Mouse (Mus musculus): ENCODE data around the gene Trim65. TPM values are rescaled to one million over a fixed set of nuclear protein-coding genes. Genes with fewer than 3 reads are reported as not detected.
A peak's percentile ranks its signal among the peaks of the same experiment; 100 is the strongest.

Gene Trim65
- polyA plus RNA-seq, 1 experiment from 2014 or later, result 6.1 TPM

DNA sequence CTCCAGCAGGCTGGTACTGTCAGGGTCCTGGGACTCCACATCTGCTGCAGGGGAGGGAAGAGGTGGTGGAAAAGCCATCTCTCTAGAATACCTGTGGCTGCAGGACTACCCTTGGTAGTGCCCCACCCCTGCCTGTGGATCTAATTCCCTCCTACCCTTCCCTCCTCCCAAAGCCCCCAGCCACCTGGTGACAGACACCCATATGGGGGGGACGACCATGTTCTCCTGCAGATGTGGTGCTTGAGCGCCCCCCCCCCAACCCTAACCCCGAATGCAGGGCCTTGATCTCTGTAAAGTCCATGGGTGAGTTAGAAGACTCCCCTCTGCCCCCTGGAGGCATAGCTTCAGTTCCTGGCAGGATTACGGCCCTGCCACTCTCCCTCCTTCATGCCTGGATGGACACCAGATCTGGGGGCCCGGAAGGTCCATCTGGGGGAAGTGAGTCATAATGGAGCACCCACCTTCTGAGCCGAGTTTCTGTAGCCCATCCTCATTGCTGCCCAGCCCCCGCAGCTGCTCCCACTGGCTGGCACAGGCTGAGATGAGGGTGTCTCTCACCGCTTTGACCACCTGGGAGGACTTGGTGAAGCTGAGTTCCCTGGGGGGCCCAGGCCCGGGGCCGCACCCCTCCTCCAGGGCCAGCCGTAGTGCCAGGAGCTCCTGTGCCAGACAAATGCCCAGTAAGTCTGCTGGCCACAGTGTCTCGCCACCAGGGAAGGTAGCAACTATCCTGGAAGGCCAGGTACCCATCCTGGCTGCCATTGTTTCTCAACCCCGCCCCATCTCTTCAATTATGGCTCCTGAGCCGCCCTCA lies 23.8 kb downstream of the Trim65 start:
- no peaks in the 10 kb centered on the region for H3K9me3 ChIP-seq (replicated peaks)
- H3K9ac ChIP-seq, result no peak overlapping the region
- no peak overlapping the region for H3K27ac ChIP-seq (replicated peaks)
- H3K27me3 ChIP-seq, result peaks cover 62% of the 10 kb centered on the region
- peak overlapping the region; percentile 79 for H3K4me2 ChIP-seq (replicated peaks)
- no peak for ATAC-seq (ENCODE audit: insufficient number of reproducible peaks, low FRiP score, low TSS enrichment, low read depth)
- peaks cover 72% of the 10 kb centered on the region for H3K4me1 ChIP-seq
- H3K4me3 ChIP-seq (replicated peaks), result peak overlapping the region; percentile 50
- WGBS, result 20% methylated on average over 14 of the region's 14 CpGs
- no peaks in the 10 kb centered on the region for H3K36me3 ChIP-seq

DNA sequence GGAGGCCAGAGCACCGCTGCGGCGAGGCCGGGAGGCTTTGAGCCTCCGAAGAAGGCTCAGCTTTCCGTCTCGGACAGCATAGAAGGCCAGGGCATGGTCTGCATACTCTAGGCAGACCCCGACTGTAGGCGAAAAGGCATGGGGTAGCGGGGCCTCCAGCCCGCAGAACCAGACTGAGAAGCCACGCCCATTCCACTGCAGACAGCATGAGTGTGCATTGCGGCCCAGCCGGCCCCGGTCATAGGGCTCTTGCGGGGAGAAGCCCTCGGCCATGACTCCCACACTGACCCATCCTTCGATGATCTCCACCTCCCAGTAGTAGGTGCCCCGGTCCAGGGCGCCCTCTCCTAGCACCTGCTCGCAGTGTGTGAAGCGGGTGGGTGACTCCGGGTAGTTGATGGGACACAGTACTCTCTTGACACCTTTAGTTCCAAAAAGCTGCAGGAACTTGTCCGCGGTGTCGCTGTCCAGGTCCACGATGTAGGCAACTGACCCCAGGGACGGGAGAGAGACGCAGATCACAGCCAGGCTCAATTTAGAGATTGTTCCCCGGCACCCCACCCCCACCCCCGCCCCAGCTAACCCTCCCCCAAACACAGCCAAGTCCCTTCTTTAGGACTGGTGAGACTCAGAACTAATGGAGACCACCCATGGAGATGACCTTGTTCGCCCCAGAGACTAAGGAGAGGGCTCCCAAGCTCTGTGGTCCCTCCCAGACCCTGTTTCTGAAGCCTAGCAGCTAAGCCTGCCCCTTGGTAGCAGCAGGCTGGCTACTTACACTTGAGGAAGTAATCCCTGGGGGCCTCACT lies 24.6 kb downstream of the Trim65 start:
- peaks cover 80% of the 10 kb centered on the region for H3K4me1 ChIP-seq
- no peaks in the 10 kb centered on the region for H3K36me3 ChIP-seq
- H3K9me3 ChIP-seq (replicated peaks), result no peaks in the 10 kb centered on the region
- WGBS, result 27% methylated on average over 32 of the region's 32 CpGs
- peak overlapping the region; percentile 13; the same call in 1 of the 2 replicates for H3K4me3 ChIP-seq (replicated peaks)
- H3K27me3 ChIP-seq, result peaks cover 58% of the 10 kb centered on the region
- H3K4me2 ChIP-seq (replicated peaks), result peak overlapping the region; percentile 79
- no peak for ATAC-seq (ENCODE audit: insufficient number of reproducible peaks, low FRiP score, low TSS enrichment, low read depth)
- no peak overlapping the region for H3K27ac ChIP-seq (replicated peaks)
- no peak overlapping the region for H3K9ac ChIP-seq

- Histone ChIP-seq H3K9me3 (replicated peaks) (no peaks in the 10 kb centered on the region), H3K9ac (no peak overlapping the region), H3K27ac (replicated peaks) (no peak overlapping the region), H3K4me3 (replicated peaks) (no peak overlapping the region), H3K27me3 (peaks cover 48% of the 10 kb centered on the region), H3K4me1 (peaks cover 84% of the 10 kb centered on the region), H3K4me2 (replicated peaks) (no peak overlapping the region), H3K36me3 (no peaks in the 10 kb centered on the region)
- WGBS, result 86% methylated on average over 2 of the region's 2 CpGs
- no peak for ATAC-seq (ENCODE audit: insufficient number of reproducible peaks, low FRiP score, low TSS enrichment, low read depth)
Observed at GRCm38 (mm10) chr11:116105065-116105464, 25.9 kb downstream of the Trim65 start.

GRCm38 (mm10) chr11:116104006-116104646 lies 26.8 kb downstream of the Trim65 start:
- Histone ChIP-seq H3K4me3 (replicated peaks) (no peak overlapping the region), H3K4me1 (peaks cover 76% of the 10 kb centered on the region), H3K9ac (no peak overlapping the region), H3K4me2 (replicated peaks) (0 out of 2 replicates have a peak overlapping the region, but pooled peaks have one; percentile 3), H3K36me3 (no peaks in the 10 kb centered on the region), H3K27ac (replicated peaks) (peak overlapping the region; percentile 80), H3K9me3 (replicated peaks) (no peaks in the 10 kb centered on the region), H3K27me3 (peaks cover 38% of the 10 kb centered on the region)
- 30% methylated on average over 14 of the region's 14 CpGs for WGBS
- ATAC-seq (ENCODE audit: insufficient number of reproducible peaks, low FRiP score, low TSS enrichment, low read depth), result peak; percentile 64

DNA sequence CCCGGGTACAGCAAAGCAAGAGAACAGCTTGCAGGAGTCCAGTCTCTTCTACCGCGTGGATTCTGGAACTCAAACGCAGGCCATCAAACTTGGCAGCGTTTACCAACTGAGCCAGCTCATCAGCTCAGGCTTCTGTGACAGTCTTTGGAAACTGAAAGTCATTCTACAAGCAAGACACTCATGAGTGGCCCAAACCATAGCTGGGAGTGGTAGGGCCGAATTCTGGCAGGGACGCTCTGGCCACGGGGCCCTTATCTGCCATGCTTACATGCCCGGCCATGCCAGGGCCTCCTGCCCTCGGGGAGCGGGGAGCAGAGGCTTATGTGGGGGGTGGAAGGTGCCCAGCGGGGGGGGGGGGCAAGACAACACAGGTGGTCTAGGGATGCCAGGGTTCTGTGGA lies 27.4 kb downstream of the Trim65 start:
- H3K4me1 ChIP-seq, result peaks cover 73% of the 10 kb centered on the region
- H3K9ac ChIP-seq, result no peak overlapping the region
- WGBS, result 58% methylated on average over 12 of the region's 12 CpGs
- no peaks in the 10 kb centered on the region for H3K9me3 ChIP-seq (replicated peaks)
- peaks cover 33% of the 10 kb centered on the region for H3K27me3 ChIP-seq
- ATAC-seq (ENCODE audit: insufficient number of reproducible peaks, low FRiP score, low TSS enrichment, low read depth), result no peak
- H3K36me3 ChIP-seq, result no peaks in the 10 kb centered on the region
- H3K4me3 ChIP-seq (replicated peaks), result no peak overlapping the region
- peak overlapping the region; percentile 80 for H3K27ac ChIP-seq (replicated peaks)
- H3K4me2 ChIP-seq (replicated peaks), result no peak overlapping the region

- no peak for ATAC-seq (ENCODE audit: insufficient number of reproducible peaks, low FRiP score, low TSS enrichment, low read depth)
- H3K27me3 ChIP-seq, result peaks cover 22% of the 10 kb centered on the region
- 44% methylated on average over 4 of the region's 4 CpGs for WGBS
- no peak overlapping the region for H3K9ac ChIP-seq
- no peak overlapping the region; the same call in 1 of the 2 replicates for H3K4me2 ChIP-seq (replicated peaks)
- H3K4me3 ChIP-seq (replicated peaks), result no peak overlapping the region
- H3K27ac ChIP-seq (replicated peaks), result peak overlapping the region; percentile 90
- H3K4me1 ChIP-seq, result peaks cover 62% of the 10 kb centered on the region
- H3K36me3 ChIP-seq, result no peaks in the 10 kb centered on the region
- no peaks in the 10 kb centered on the region for H3K9me3 ChIP-seq (replicated peaks)
Observed at GRCm38 (mm10) chr11:116102472-116102871, 28.5 kb downstream of the Trim65 start.

DNA sequence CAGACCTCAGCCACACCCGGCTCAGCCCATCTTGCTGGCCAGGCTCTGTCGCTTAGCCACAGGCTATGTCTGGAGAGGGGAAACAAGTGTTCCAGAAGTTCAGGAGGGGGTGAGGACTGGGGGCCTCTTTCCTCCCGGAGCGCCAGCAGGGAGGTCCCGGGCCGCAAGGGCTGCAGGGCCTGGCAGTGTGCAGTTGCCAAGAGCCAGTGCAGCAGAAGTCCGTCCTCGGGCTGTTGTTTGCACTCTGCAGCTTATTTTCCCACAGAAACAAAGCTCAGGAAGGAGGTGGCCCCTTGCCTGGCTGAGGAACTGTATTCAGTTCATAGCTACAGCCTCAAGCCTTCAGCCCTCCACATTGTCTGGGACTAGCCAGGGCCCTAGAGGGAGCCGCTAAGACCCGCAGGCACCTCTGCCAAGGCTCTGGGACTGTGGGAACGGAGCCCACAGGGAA lies 29.0 kb downstream of the Trim65 start:
- no peaks in the 10 kb centered on the region for H3K36me3 ChIP-seq
- peaks cover 17% of the 10 kb centered on the region for H3K27me3 ChIP-seq
- H3K4me3 ChIP-seq (replicated peaks), result no peak overlapping the region
- peak overlapping the region; percentile 90 for H3K27ac ChIP-seq (replicated peaks)
- peak; percentile 52 for ATAC-seq (ENCODE audit: insufficient number of reproducible peaks, low FRiP score, low TSS enrichment, low read depth)
- H3K4me1 ChIP-seq, result peaks cover 57% of the 10 kb centered on the region
- H3K9me3 ChIP-seq (replicated peaks), result no peaks in the 10 kb centered on the region
- 13% methylated on average over 10 of the region's 11 CpGs for WGBS
- H3K4me2 ChIP-seq (replicated peaks), result peak overlapping the region; percentile 24
- no peak overlapping the region for H3K9ac ChIP-seq

DNA sequence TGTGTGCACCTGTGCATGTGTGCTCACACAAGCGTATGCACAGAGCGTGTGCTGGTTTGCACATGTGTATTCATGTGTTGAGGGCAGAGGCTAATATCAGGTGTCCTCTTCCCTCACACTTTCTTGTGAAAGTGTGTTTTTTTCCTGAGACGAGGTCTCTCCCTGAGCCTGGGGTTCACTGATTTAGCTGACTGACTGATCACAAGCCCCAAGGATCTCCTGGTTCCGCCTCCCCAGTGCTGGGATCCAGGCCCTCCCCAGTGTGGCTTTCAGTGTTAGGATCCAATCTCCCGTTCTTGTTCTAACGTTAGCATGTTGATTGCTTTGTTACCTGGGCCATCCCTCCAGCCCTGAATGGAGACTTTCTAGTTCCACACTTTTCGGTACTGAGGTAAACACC lies 30.1 kb downstream of the Trim65 start:
- no peaks in the 10 kb centered on the region for H3K9me3 ChIP-seq (replicated peaks)
- H3K27me3 ChIP-seq, result peaks cover 5% of the 10 kb centered on the region
- H3K4me3 ChIP-seq (replicated peaks), result no peak overlapping the region
- no peak overlapping the region for H3K9ac ChIP-seq
- no peak overlapping the region for H3K4me2 ChIP-seq (replicated peaks)
- H3K4me1 ChIP-seq, result peaks cover 45% of the 10 kb centered on the region
- peak overlapping the region; percentile 90 for H3K27ac ChIP-seq (replicated peaks)
- 80% methylated on average over 7 of the region's 7 CpGs for WGBS
- no peak for ATAC-seq (ENCODE audit: insufficient number of reproducible peaks, low FRiP score, low TSS enrichment, low read depth)
- H3K36me3 ChIP-seq, result no peaks in the 10 kb centered on the region

DNA sequence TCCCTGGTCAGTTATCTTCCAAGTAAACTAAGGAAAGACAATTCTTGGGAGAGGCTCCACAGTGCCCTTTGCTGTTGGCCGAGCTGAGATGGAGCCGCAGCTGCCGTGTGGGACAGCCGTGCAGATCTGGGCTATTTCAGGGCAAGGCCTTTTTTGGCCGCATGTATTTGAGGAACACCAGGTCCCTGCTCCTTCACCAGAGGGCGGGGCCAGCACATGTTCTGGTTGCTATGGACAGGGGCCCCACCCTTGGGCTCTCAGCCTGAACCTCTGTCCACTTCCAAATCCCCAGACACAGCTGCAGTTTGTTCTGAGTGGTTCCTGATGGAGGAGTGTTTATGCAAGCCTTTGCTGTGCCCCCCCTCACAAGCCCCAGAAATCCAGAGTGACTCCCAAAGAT lies 30.5 kb downstream of the Trim65 start:
- Histone ChIP-seq H3K4me1 (peaks cover 43% of the 10 kb centered on the region), H3K4me2 (replicated peaks) (no peak overlapping the region), H3K27ac (replicated peaks) (peak overlapping the region; percentile 90; the same call in 1 of the 2 replicates), H3K27me3 (peaks cover under 1% of the 10 kb centered on the region; the same call in 1 of the 2 replicates), H3K9ac (no peak overlapping the region), H3K36me3 (no peaks in the 10 kb centered on the region), H3K9me3 (replicated peaks) (no peaks in the 10 kb centered on the region), H3K4me3 (replicated peaks) (no peak overlapping the region)
- 0 out of 2 replicates have a peak, but pooled peaks have one; percentile 39 for ATAC-seq (ENCODE audit: insufficient number of reproducible peaks, low FRiP score, low TSS enrichment, low read depth)
- WGBS, result 69% methylated on average over 6 of the region's 6 CpGs

DNA sequence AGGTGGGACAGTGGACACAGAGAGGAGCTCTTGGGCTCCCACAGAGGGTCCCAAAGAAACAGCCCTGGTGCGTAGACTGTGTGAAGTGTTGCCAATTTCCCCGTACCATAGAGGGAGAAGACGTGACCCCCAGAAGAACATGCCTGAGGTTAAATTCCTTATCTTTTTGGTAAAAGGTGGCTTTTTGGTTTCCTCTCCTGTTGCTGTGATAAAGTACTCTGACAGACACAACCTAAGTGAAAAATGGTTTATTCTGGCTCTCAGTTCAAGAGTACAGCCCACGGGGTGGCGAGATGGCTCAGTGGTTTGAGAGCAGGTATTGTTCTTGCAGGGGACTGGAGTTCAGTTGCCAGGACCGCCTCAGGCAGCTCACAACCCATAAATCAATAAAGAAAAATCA lies 31.5 kb downstream of the Trim65 start:
- ATAC-seq (ENCODE audit: insufficient number of reproducible peaks, low FRiP score, low TSS enrichment, low read depth), result no peak
- Histone ChIP-seq H3K27ac (replicated peaks) (0 out of 2 replicates have a peak overlapping the region, but pooled peaks have one; percentile 8), H3K9ac (no peak overlapping the region), H3K4me1 (peaks cover 43% of the 10 kb centered on the region), H3K9me3 (replicated peaks) (no peaks in the 10 kb centered on the region), H3K36me3 (no peaks in the 10 kb centered on the region), H3K4me2 (replicated peaks) (no peak overlapping the region), H3K27me3 (no peaks in the 10 kb centered on the region), H3K4me3 (replicated peaks) (no peak overlapping the region)
- 83% methylated on average over 6 of the region's 6 CpGs for WGBS

Measured in embryonic facial prominence, embryonic 15.5 days (tissue).